Mouse (Mus musculus) G1E-ER4 (cell line): ENCODE data around the gene Plcd1. TPM values are rescaled to one million over a fixed set of nuclear protein-coding genes. Genes with fewer than 3 reads are reported as not detected.

Experiments used
- GATA1 ChIP-seq: IDR thresholded peaks from one replicate; pipeline ENCODE4 v1.8.0; 2012; ENCODE audit warnings: low read length, inconsistent platforms
- polyA plus RNA-seq: library from polyadenylated mRNA; stranded (reverse); fragments of >175 nt; gene quantifications from 2 replicates; pipeline ENCODE4 v1.2.3, GENCODE M21; 2012

Plcd1 gene
- not detected in 2 replicates for polyA plus RNA-seq

DNA sequence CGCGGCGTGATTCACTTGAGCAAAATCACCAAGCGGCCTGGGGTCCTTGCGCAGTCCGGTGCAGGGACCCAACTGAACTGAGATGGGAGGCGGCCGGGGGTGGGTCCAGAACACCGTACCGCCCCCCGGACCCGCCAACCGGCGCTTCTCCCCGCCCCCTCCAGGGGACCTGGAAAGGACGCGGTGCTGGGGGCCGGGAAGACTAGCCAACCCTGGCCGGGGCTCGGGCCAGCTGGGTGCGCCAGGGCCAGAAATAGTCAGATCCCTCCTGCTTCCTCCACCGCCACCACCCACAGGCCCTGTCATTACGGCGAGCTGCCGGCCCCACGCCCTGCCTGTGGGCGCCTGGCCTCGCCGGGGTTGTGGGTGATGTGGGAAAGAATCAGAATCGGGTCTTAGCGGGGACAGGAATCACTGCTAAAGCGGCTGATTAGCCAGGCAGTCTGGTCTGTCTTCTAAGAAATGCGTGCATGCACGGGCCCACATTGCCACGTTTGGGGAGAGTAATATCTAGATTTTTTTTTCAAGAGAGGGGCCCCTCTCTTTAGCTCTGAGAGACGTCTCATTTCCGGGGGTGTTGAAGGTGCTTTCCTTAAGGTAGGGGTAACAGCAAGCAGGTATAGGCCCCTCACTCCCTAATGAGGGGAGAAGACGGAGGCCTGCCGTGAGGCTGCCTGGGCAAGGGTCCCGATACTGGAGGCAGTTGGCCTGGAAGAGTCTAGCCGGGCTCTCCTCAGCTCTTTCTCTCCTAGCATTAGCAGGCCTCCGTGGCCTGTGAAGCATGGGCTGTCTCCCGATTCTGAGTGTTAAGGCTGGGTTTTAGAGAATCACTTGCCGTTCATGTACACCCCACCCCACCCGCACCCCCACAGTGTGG, at the start of gene Plcd1:
Plcd1 (minus strand) TSS at position 84 of the 877 bp plus-strand sequence.
- TF ChIP-seq GATA1 = no peak

DNA sequence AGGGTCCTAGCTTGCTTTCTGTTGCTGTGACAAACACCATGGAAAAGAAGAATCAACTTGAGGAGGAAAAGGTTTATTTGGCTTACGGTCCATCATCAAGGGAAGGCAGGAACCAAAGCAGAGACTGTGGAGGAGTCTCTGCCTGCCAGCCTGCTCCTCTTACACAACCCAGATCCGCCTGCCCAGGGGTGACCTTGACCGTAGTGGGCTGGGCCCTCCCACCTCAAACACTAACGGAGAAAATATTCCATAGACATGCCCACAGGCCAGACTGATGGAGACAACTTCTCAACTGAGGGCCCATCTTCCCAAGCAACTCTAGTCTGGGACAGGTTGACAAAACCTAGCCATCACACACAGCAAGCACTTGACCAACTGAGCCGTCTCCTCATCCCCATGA, 48.8 kb upstream of the Plcd1 start:
- TF ChIP-seq GATA1 = no peak

DNA sequence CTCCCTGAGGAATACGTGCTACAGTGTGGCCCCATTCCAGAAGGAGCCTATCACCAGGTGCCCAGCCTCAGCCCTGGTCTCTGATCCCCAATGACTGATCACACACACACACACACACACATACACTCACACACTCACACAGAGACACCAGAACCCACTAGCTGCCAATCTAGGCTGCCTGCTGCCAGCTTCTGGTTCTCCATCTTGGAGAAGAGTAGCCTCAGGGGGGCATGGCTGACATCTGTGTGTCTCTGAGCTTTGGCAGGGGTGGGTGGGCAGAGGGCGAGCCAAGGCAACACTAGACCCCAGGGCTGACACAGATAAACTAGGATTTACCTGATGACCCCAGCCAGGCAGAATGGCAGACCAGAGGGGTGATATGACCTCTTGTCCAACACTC, 45.5 kb upstream of the Plcd1 start:
- TF ChIP-seq GATA1 = no peak

GRCm38 (mm10) chr9:119130692-119131091, 37.4 kb upstream of the Plcd1 start:
- TF ChIP-seq GATA1 = no peak

DNA sequence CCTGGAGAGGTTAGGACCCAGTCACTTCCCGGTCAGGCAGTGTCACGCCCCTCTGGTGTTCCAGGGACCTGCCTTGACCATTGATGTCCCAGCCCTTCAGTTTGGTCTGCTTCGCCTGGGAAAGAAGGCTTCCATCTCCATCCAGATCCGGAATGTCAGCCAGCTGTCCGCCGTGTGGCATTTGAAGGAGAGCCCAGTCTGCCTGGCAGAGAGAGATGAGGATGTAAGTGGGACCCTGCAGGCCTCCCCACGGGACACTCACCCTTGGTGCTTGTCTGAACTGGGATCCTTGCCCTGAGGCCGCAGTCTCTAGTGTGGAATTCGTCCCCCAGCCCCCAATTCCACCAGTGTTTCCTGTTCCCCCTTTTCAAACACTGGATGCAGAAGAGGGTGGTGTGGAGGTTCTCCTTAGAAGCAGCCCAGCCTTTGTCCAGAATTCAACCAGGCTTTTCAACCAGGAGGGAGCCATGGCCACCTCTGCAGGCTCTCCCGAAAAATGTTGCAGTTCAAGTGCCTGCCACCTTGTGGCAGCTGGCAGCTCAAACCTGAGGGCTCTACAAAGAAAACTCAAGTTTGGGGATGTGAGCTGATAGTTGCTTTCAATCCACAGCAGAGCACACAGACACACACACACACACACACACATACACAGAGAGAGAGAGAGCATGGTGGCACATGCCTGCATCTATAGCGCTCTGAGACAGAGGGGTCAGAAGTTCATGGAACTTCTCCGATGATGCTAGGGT, 35.3 kb upstream of the Plcd1 start:
- no peak for TF ChIP-seq GATA1

GRCm38 (mm10) chr9:119122596-119123369, 29.5 kb upstream of the Plcd1 start:
- TF ChIP-seq GATA1 = no peak

DNA sequence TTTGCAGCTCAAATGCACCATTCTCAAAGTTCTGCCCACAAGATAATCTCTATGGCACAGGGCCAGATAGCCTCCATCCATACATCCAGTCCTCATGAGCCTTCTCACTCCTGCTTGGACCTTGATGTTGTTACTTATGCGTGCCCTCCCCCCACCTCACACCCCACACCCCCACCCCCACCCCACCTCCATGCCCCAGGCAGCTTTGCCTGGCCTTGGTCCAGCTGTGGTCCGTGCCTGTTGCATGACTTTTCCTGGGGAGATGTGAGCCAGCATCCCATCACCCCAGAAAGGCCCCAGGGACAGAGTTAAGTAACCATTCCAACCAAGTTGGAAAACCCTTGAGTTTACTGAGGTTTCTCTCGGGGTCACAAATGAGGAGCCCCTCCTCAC, 26.9 kb upstream of the Plcd1 start:
- no peak for TF ChIP-seq GATA1

GRCm38 (mm10) chr9:119119409-119120167, 26.3 kb upstream of the Plcd1 start:
- TF ChIP-seq GATA1 = no peak

- no peak for TF ChIP-seq GATA1
Measured at GRCm38 (mm10) chr9:119114911-119115310, 21.6 kb upstream of the Plcd1 start.

DNA sequence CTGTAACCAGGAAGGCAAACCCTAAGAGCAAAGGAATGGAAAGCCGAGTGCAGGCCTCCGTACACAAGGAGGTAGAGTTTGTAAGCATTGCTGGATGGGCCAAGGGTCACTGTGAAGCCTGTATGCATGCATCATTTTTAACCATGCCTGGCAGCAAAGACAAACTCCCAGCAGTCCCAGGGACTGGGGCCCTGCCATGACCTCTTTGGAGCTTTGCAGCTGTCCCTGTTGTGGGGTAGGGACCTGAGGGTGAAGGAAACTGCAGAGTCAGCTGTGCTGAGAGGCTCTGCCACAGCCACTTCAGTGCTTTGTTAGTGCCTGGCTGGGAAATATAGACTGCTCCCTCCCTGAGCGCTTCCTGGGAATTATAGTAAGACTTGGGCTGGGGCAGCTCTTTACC, 17.3 kb upstream of the Plcd1 start:
- no peak for TF ChIP-seq GATA1

DNA sequence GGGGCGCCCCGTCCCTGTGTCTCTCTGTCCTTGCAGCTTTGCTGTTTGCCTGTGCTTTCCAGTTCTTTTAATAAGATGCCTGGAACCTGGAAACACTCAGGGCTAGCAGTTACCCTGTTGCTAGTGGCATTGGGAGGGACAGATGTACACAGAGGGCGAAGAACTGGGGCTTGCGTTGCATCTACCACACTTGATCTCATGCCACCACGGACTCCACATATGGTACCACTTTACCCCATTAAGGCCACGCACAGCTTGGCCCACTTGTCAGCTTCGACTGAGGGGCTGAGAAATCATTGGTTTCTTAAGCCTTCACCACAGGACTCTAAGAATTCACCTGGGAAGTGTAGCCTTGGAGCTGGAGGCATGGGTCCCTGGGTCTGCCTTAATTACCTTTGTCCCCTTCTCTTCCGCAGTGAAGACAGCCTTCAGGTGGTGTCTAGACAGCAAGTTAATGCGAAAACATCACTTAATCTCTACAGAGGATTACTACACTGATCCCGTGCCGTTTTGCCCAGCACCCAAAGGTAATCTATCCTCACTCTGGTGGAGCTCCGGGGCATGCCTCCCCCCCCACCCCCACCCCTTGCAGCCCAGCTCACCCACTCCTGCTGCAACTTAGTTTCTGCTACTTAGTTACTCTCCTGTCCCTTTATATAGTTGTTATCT, 16.5 kb upstream of the Plcd1 start:
- no peak for TF ChIP-seq GATA1

DNA sequence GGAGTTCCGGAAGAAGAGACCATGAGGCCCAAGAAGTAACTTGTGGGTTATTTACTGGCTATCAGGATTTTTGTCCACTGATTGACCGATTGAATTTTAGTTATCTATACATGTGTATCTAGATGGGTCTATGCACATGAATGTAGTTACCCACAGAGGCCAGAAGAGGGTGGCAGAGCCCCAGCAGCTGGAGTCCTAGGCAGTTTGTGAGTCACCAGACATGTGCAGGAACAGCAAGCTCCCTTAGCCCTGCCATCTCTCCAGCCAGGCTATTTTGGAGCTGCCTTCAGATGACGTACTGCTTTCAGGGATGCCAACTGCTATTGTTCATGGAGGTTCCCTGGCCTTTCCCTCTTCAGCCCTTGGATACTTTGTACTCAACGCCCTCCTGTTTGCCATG, 14.3 kb upstream of the Plcd1 start:
- TF ChIP-seq GATA1 = no peak

- TF ChIP-seq GATA1 = no peak
Measured at GRCm38 (mm10) chr9:119102783-119103113, 9.4 kb upstream of the Plcd1 start.

- TF ChIP-seq GATA1 = no peak
Measured at GRCm38 (mm10) chr9:119101992-119102782, 8.9 kb upstream of the Plcd1 start, which contains the start of gene Dlec1. Gene Dlec1, plus strand, starts transcription at chr9:119102478.
